Mouse (Mus musculus) midbrain, embryonic 11.5 days (tissue): ENCODE results near the gene Lpo. TPM values are rescaled to one million over a fixed set of nuclear protein-coding genes. Genes with fewer than 3 reads are reported as not detected.

Experiments
- ATAC-seq: fragments of 200-750 bp; cut with Nextera tagmentation; 2 replicates; pipeline ENCODE4 v1.8.0; 2017; ENCODE audit warnings: moderate TSS enrichment, moderate library complexity; ENCODE audit not compliant: low FRiP score
- DNase-seq: peaks from one replicate; pipeline ENCODE4 v3.0.0; 2015; ENCODE audit warnings: low spot score; ENCODE audit errors: missing footprints
- H3K27ac ChIP-seq: fragments of 300-500 bp; sonication (generic); 2 replicates; pipeline ENCODE4 v1.5.1; 2014; ENCODE audit warnings: low read depth, low read length
- H3K27me3 ChIP-seq: fragments of 300-500 bp; sonication (generic); 2 replicates; pipeline ENCODE4 v1.6.1; 2014; ENCODE audit warnings: mild to moderate bottlenecking, low read length, moderate library complexity, mixed read lengths; ENCODE audit not compliant: control insufficient read depth, insufficient read depth
- H3K36me3 ChIP-seq: fragments of 300-500 bp; sonication (generic); 2 replicates; pipeline ENCODE4 v1.6.1; 2014; ENCODE audit warnings: mild to moderate bottlenecking, low read length, moderate library complexity, mixed read lengths; ENCODE audit not compliant: control insufficient read depth, insufficient read depth
- H3K4me1 ChIP-seq: fragments of 300-500 bp; sonication (generic); 2 replicates; pipeline ENCODE4 v1.6.1; 2014; ENCODE audit warnings: low read length; ENCODE audit not compliant: control insufficient read depth, insufficient read depth
- H3K4me2 ChIP-seq: fragments of 300-500 bp; sonication (generic); 2 replicates; pipeline ENCODE4 v1.6.1; 2014; ENCODE audit warnings: mild to moderate bottlenecking, moderate library complexity
- H3K4me3 ChIP-seq: fragments of 300-500 bp; sonication (generic); 2 replicates; pipeline ENCODE4 v1.5.1; 2014; ENCODE audit warnings: low read depth, low read length
- H3K9ac ChIP-seq: fragments of 300-500 bp; sonication (generic); 2 replicates; pipeline ENCODE4 v1.6.1; 2014; ENCODE audit warnings: low read length
- H3K9me3 ChIP-seq: fragments of 300-500 bp; sonication (generic); 2 replicates; pipeline ENCODE4 v1.6.1; 2016; ENCODE audit warnings: low read length; ENCODE audit not compliant: control insufficient read depth
- WGBS: fragments of 180-500 bp; shearing (Covaris S2); extraction: QIAGEN DNeasy Blood & Tissue Kit; methylation state at CpG from one replicate; pipeline ENCODE4 v1.1.7; 2014; 5-methylcytosine and 5-hydroxymethylcytosine counted together
- polyA plus RNA-seq: library from polyadenylated mRNA; unstranded; fragments of >200 nt; fragmentation: Nextera tagmentation; extraction: Ambion mirVana; gene quantifications from 2 replicates; pipeline ENCODE4 v1.2.1, GENCODE M21; 2014

Gene Lpo
- polyA plus RNA-seq, 1 experiment from 2014 or later: 0.27 TPM

- no peaks in the 10 kb centered on the region for H3K9me3 ChIP-seq
- peak overlapping the region; percentile 59 for H3K9ac ChIP-seq
- 5% methylated on average over 28 of the region's 31 CpGs for WGBS
- H3K27me3 ChIP-seq: no peaks in the 10 kb centered on the region; the same call in 1 of the 2 replicates
- DNase-seq (peak; percentile 96), ATAC-seq (peak; percentile 82)
- peaks cover 3% of the 10 kb centered on the region; the same call in 1 of the 2 replicates for H3K4me1 ChIP-seq
- no peaks in the 10 kb centered on the region for H3K36me3 ChIP-seq
- H3K27ac ChIP-seq: no peak overlapping the region
- H3K4me3 ChIP-seq: peak overlapping the region; percentile 33
- H3K4me2 ChIP-seq: peak overlapping the region; percentile 64
These were observed 11.2 kb downstream of the Lpo start for GRCm38 (mm10) chr11:87816707-87817442.

DNA sequence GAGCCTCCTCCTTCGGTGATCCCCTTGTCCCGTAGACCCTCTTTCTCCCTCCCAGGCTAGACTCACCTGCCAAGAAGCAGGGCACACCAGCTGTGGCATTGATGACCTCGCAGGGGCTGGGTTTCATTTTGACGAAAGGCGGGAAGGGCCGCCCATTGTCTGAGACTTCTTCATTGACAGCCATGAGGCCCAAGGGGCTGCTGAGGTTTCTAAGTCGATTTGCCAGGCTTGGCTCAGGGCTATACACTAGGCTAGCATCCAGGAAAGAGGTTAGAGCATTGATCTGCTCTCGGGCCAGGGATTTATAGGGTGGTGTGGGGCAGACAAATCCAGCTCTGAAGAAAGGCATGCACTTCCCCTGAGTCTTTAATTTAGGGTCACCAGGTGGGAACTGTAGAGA is 13.3 kb downstream of the Lpo start:
- DNase-seq: no peak
- H3K4me3 ChIP-seq: no peak overlapping the region
- H3K4me2 ChIP-seq: no peak overlapping the region
- no peak overlapping the region for H3K9ac ChIP-seq
- H3K27me3 ChIP-seq: no peaks in the 10 kb centered on the region; the same call in 1 of the 2 replicates
- 69% methylated on average over 8 of the region's 8 CpGs for WGBS
- no peaks in the 10 kb centered on the region for H3K36me3 ChIP-seq
- peaks cover 3% of the 10 kb centered on the region; the same call in 1 of the 2 replicates for H3K4me1 ChIP-seq
- H3K27ac ChIP-seq: no peak overlapping the region
- H3K9me3 ChIP-seq: no peaks in the 10 kb centered on the region
- no peak for ATAC-seq

DNA sequence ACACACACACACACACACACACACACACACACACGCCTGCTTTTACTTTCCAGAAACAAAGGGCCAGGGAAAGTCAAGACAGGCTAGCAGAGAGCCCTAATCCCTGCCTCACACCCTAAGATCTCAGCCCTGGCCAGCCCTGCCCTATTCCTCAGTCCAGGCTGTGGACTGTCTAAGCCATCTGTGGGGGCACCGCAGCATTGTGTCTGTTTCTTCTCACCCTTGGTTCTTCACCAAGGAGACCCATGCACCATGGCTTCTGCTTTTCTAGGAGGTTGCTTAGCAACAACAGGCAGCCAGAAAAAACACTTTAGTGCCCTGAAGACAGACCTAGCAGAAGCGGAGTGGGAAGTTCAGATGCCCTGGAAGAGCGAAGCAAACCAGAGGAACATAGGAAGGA is 16.7 kb downstream of the Lpo start:
- Histone ChIP-seq H3K4me3 (no peak overlapping the region), H3K27me3 (no peaks in the 10 kb centered on the region), H3K9me3 (no peaks in the 10 kb centered on the region), H3K27ac (no peak overlapping the region), H3K36me3 (no peaks in the 10 kb centered on the region), H3K4me1 (no peaks in the 10 kb centered on the region), H3K9ac (no peak overlapping the region), H3K4me2 (no peak overlapping the region)
- 52% methylated on average over 4 of the region's 4 CpGs for WGBS
- ATAC-seq: no peak
- DNase-seq: peak; percentile 72

DNA sequence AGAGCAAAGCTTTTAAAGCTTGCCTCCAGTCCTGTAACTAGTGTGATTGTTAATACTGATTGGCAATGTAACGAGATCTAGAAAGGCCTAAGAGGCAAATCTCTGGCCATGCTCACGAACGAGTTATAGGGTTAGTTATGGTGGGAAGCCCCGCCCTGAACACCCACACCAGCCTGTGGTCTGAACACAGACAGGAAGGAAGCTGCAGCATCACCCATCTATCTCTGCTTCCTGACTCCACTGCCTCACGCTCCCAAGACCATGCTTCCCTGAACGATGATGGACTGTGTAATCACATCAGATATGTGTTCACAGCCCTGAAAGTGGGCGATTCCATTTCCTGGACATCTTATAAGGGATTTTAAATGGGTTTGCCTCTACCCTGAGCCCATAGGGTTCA is 19.9 kb downstream of the Lpo start:
- Histone ChIP-seq H3K4me3 (no peak overlapping the region), H3K4me2 (no peak overlapping the region), H3K9ac (no peak overlapping the region), H3K36me3 (no peaks in the 10 kb centered on the region), H3K4me1 (no peaks in the 10 kb centered on the region), H3K9me3 (no peaks in the 10 kb centered on the region), H3K27me3 (no peaks in the 10 kb centered on the region), H3K27ac (no peak overlapping the region)
- DNase-seq: peak; percentile 12
- ATAC-seq: no peak
- whole genome bisulfite sequencing: 88% methylated on average over 7 of the region's 7 CpGs

DNA sequence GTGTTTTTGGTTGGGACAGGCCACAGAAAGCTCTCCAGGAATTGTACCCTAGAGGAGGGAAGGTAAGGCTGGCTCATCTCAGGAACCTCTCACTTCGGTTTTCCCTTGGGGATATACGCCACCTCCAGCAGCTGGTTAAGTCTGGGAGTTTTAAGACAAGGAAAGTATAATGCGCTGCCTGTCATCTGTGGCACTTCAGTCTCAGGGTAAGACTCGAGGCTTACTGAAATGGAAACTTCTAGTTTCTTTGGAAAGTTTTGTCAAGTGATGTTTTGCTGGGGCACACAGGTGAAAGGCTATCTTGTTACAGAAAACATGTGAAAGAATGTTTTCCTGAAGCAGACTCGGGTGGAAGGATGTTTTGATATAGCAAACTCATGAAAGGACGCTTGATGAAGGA is 20.7 kb downstream of the Lpo start:
- H3K4me2 ChIP-seq: no peak overlapping the region
- 83% methylated on average over 6 of the region's 6 CpGs for WGBS

GRCm38 (mm10) chr11:87805448-87805847 is 22.6 kb downstream of the Lpo start:
- Histone ChIP-seq H3K4me1 (no peaks in the 10 kb centered on the region), H3K4me2 (no peak overlapping the region), H3K9me3 (no peaks in the 10 kb centered on the region), H3K27ac (no peak overlapping the region), H3K36me3 (no peaks in the 10 kb centered on the region), H3K27me3 (no peaks in the 10 kb centered on the region), H3K9ac (no peak overlapping the region), H3K4me3 (no peak overlapping the region)
- DNase-seq (no peak), ATAC-seq (no peak)
- WGBS: 69% methylated on average over 1 of the region's 1 CpGs

More for the DNA sequence above, 20.7 kb downstream of the Lpo start:
- Histone ChIP-seq H3K4me3 (no peak overlapping the region), H3K27me3 (no peaks in the 10 kb centered on the region), H3K27ac (no peak overlapping the region), H3K36me3 (no peaks in the 10 kb centered on the region), H3K9ac (no peak overlapping the region), H3K4me1 (no peaks in the 10 kb centered on the region), H3K9me3 (no peaks in the 10 kb centered on the region)
- DNase-seq: no peak
- ATAC-seq: no peak

DNA sequence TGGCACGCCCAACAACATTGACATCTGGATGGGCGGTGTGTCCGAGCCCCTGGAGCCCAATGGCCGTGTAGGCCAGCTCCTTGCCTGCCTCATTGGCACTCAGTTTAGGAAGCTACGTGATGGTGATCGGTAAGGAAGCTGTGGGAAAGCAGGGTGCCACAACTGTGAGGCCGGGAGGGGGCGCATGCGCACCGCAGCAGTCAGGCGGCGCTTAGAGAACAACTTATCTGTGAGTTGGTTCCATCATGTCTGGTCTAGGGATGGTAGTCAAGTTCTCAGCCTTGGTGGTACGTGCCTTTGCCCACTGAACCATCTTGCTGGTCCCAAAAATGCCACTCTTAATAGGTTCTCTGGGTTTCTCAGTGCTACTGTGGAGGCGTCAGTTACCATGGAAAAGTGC is 25.5 kb downstream of the Lpo start:
- Histone ChIP-seq H3K4me3 (no peak overlapping the region), H3K4me1 (no peaks in the 10 kb centered on the region), H3K9me3 (no peaks in the 10 kb centered on the region), H3K36me3 (no peaks in the 10 kb centered on the region), H3K27ac (no peak overlapping the region), H3K4me2 (no peak overlapping the region), H3K27me3 (no peaks in the 10 kb centered on the region), H3K9ac (no peak overlapping the region)
- 46% methylated on average over 14 of the region's 14 CpGs for WGBS
- ATAC-seq (no peak), DNase-seq (peak; percentile 87)

GRCm38 (mm10) chr11:87801711-87802275 is 26.3 kb downstream of the Lpo start:
- no peak overlapping the region for H3K27ac ChIP-seq
- H3K4me3 ChIP-seq: no peak overlapping the region
- no peaks in the 10 kb centered on the region for H3K36me3 ChIP-seq
- no peak for DNase-seq
- WGBS: 86% methylated on average over 22 of the region's 22 CpGs
- H3K4me2 ChIP-seq: no peak overlapping the region
- no peaks in the 10 kb centered on the region for H3K9me3 ChIP-seq
- ATAC-seq: no peak
- 0 out of 2 replicates have a peak, but pooled peaks cover 3% of the 10 kb centered on the region for H3K4me1 ChIP-seq
- H3K27me3 ChIP-seq: no peaks in the 10 kb centered on the region
- H3K9ac ChIP-seq: no peak overlapping the region

- no peak within 1 kb of the TSS for H3K9ac ChIP-seq
- no peak within 1 kb of the TSS for H3K4me2 ChIP-seq
- H3K36me3 ChIP-seq: no peaks in the 10 kb centered on the region
- ATAC-seq (no peak), DNase-seq (no peak)
- H3K27me3 ChIP-seq: no peaks in the 10 kb centered on the region
- H3K9me3 ChIP-seq: no peaks in the 10 kb centered on the region
- 0 out of 2 replicates have a peak, but pooled peaks cover 3% of the 10 kb centered on the region for H3K4me1 ChIP-seq
- H3K4me3 ChIP-seq: no peak within 1 kb of the TSS
- WGBS: 78% methylated on average over 3 of the region's 3 CpGs
- no peak within 1 kb of the TSS for H3K27ac ChIP-seq
These were observed 34.6 kb downstream of the Lpo start, which contains the start of gene Mpo for GRCm38 (mm10) chr11:87793460-87793859. TSS of gene Mpo (plus strand) at chr11:87793581.
